Mouse (Mus musculus): ENCODE measurements around the gene Sh3gl2. TPM values are rescaled to one million over a fixed set of nuclear protein-coding genes. Genes with fewer than 3 reads are reported as not detected.

Gene Sh3gl2
- total and polyA plus RNA-seq, 3 experiments = 0.05 TPM; not detected in 2

- no peak for TF ChIP-seq GATA1 (IDR thresholded peaks at IDR 0.05; ENCODE audit: borderline replicate concordance, low read length)
- TF ChIP-seq CTCF (IDR thresholded peaks at IDR 0.05; ENCODE audit: low read depth, low read length) = no peak
- no peak for TF ChIP-seq GATA2 (IDR thresholded peaks at IDR 0.05; ENCODE audit: borderline replicate concordance, low read depth, low read length)
- TF ChIP-seq TAL1 (conservative IDR thresholded peaks at IDR 0.05; ENCODE audit: low read depth, low read length) = no peak
- no peak for TF ChIP-seq POLR2AphosphoS5 (IDR thresholded peaks at IDR 0.05; ENCODE audit: insufficient replicate concordance, low read depth, low read length)
- H3K36me3 ChIP-seq (replicated peaks) = no peaks in the 10 kb centered on the region
- H3K4me3 ChIP-seq (ENCODE audit: low read depth, low read length) = no peak overlapping the region
- DNase-seq (ENCODE audit: low spot score) (no peak), ATAC-seq (ENCODE audit: extremely low read depth, insufficient number of reproducible peaks, low FRiP score, poor library complexity, severe bottlenecking) (no peak)
- H3K4me1 ChIP-seq (ENCODE audit: insufficient read depth, low read depth, low read length) = no peaks in the 10 kb centered on the region
- H3K9me3 ChIP-seq (replicated peaks) = peaks cover 32% of the 10 kb centered on the region
- H3K27me3 ChIP-seq (ENCODE audit: insufficient read depth, low read length) = no peaks in the 10 kb centered on the region
Observed at GRCm38 (mm10) chr4:85226731-85227130, 21.8 kb downstream of the Sh3gl2 start.

- Histone ChIP-seq H3K4me3 (ENCODE audit: low read depth, low read length) (no peak overlapping the region), H3K4me1 (ENCODE audit: insufficient read depth, low read depth, low read length) (no peaks in the 10 kb centered on the region), H3K9me3 (replicated peaks) (peaks cover 41% of the 10 kb centered on the region), H3K27me3 (ENCODE audit: insufficient read depth, low read length) (no peaks in the 10 kb centered on the region), H3K36me3 (replicated peaks) (no peaks in the 10 kb centered on the region)
- ATAC-seq (ENCODE audit: extremely low read depth, insufficient number of reproducible peaks, low FRiP score, poor library complexity, severe bottlenecking) = no peak
- no peak for DNase-seq (ENCODE audit: low spot score)
- TF ChIP-seq TAL1 (conservative IDR thresholded peaks at IDR 0.05; ENCODE audit: low read depth, low read length) (no peak), GATA1 (IDR thresholded peaks at IDR 0.05; ENCODE audit: borderline replicate concordance, low read length) (no peak), POLR2AphosphoS5 (IDR thresholded peaks at IDR 0.05; ENCODE audit: insufficient replicate concordance, low read depth, low read length) (no peak), CTCF (IDR thresholded peaks at IDR 0.05; ENCODE audit: low read depth, low read length) (no peak), GATA2 (IDR thresholded peaks at IDR 0.05; ENCODE audit: borderline replicate concordance, low read depth, low read length) (no peak)
Observed at GRCm38 (mm10) chr4:85227664-85228588, 23.0 kb downstream of the Sh3gl2 start.

- TF ChIP-seq GATA2 (IDR thresholded peaks at IDR 0.05; ENCODE audit: borderline replicate concordance, low read depth, low read length) = no peak
- TF ChIP-seq POLR2AphosphoS5 (IDR thresholded peaks at IDR 0.05; ENCODE audit: insufficient replicate concordance, low read depth, low read length) = no peak
- TF ChIP-seq TAL1 (conservative IDR thresholded peaks at IDR 0.05; ENCODE audit: low read depth, low read length) = no peak
- TF ChIP-seq GATA1 (IDR thresholded peaks at IDR 0.05; ENCODE audit: borderline replicate concordance, low read length) = no peak
- no peak for TF ChIP-seq CTCF (IDR thresholded peaks at IDR 0.05; ENCODE audit: low read depth, low read length)
- Histone ChIP-seq H3K4me1 (ENCODE audit: insufficient read depth, low read depth, low read length) (no peaks in the 10 kb centered on the region), H3K4me3 (ENCODE audit: low read depth, low read length) (no peak overlapping the region), H3K27me3 (ENCODE audit: insufficient read depth, low read length) (no peaks in the 10 kb centered on the region), H3K36me3 (replicated peaks) (no peaks in the 10 kb centered on the region), H3K9me3 (replicated peaks) (peaks cover 43% of the 10 kb centered on the region)
- no peak for DNase-seq (ENCODE audit: low spot score)
- ATAC-seq (ENCODE audit: extremely low read depth, insufficient number of reproducible peaks, low FRiP score, poor library complexity, severe bottlenecking) = no peak
Observed at GRCm38 (mm10) chr4:85228589-85228948, 23.6 kb downstream of the Sh3gl2 start.

- DNase-seq (ENCODE audit: low spot score) (no peak), ATAC-seq (ENCODE audit: extremely low read depth, insufficient number of reproducible peaks, low FRiP score, poor library complexity, severe bottlenecking) (no peak)
- TF ChIP-seq TAL1 (conservative IDR thresholded peaks at IDR 0.05; ENCODE audit: low read depth, low read length) (no peak), GATA1 (IDR thresholded peaks at IDR 0.05; ENCODE audit: borderline replicate concordance, low read length) (no peak), CTCF (IDR thresholded peaks at IDR 0.05; ENCODE audit: low read depth, low read length) (no peak), GATA2 (IDR thresholded peaks at IDR 0.05; ENCODE audit: borderline replicate concordance, low read depth, low read length) (no peak), POLR2AphosphoS5 (IDR thresholded peaks at IDR 0.05; ENCODE audit: insufficient replicate concordance, low read depth, low read length) (no peak)
- no peaks in the 10 kb centered on the region for H3K36me3 ChIP-seq (replicated peaks)
- H3K4me1 ChIP-seq (ENCODE audit: insufficient read depth, low read depth, low read length) = no peaks in the 10 kb centered on the region
- H3K9me3 ChIP-seq (replicated peaks) = peaks cover 24% of the 10 kb centered on the region
- no peak overlapping the region for H3K4me3 ChIP-seq (ENCODE audit: low read depth, low read length)
- no peaks in the 10 kb centered on the region for H3K27me3 ChIP-seq (ENCODE audit: insufficient read depth, low read length)
Observed at GRCm38 (mm10) chr4:85232386-85233381, 27.8 kb downstream of the Sh3gl2 start.

- Histone ChIP-seq H3K4me3 (ENCODE audit: low read depth, low read length) (no peak overlapping the region), H3K27me3 (ENCODE audit: insufficient read depth, low read length) (no peaks in the 10 kb centered on the region), H3K9me3 (replicated peaks) (peaks cover 13% of the 10 kb centered on the region), H3K4me1 (ENCODE audit: insufficient read depth, low read depth, low read length) (no peaks in the 10 kb centered on the region), H3K36me3 (replicated peaks) (no peaks in the 10 kb centered on the region)
- no peak for ATAC-seq (ENCODE audit: extremely low read depth, insufficient number of reproducible peaks, low FRiP score, poor library complexity, severe bottlenecking)
- TF ChIP-seq GATA2 (IDR thresholded peaks at IDR 0.05; ENCODE audit: borderline replicate concordance, low read depth, low read length) (no peak), TAL1 (conservative IDR thresholded peaks at IDR 0.05; ENCODE audit: low read depth, low read length) (no peak), CTCF (IDR thresholded peaks at IDR 0.05; ENCODE audit: low read depth, low read length) (no peak), GATA1 (IDR thresholded peaks at IDR 0.05; ENCODE audit: borderline replicate concordance, low read length) (no peak), POLR2AphosphoS5 (IDR thresholded peaks at IDR 0.05; ENCODE audit: insufficient replicate concordance, low read depth, low read length) (no peak)
- no peak for DNase-seq (ENCODE audit: low spot score)
Observed at GRCm38 (mm10) chr4:85241675-85242074, 36.7 kb downstream of the Sh3gl2 start.
